Mouse (Mus musculus): ENCODE measurements around the gene Lime1.

DNA sequence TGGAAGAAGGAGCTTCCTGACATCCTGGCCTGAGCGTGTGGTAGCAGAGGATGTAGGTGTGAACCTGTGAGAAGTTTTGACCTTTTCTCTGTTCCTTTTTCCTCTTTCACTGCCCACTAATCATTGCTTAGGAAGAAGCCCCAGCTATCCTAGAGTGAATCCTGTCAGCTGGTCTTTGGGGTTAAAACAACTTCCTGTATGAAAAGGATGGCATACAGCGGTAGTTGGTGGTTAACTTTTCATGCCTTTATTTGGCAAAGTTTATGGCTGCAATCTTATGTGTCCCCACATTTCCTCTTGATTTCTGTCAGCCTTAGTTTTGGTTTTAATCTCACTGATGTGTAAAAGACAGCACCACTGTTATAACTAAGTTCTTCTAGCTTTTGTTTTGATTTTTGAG lies 2.6 kb upstream of the Lime1 start:
- no peak for TF ChIP-seq CTCF (IDR thresholded peaks at IDR 0.05; ENCODE audit: low read depth)
- no peak for TF ChIP-seq EP300 (IDR thresholded peaks at IDR 0.05; ENCODE audit: low read depth)

All from heart, postnatal 0 days (tissue).